Mouse (Mus musculus) stomach, postnatal 0 days (tissue): ENCODE measurements at regions not wholly inside any gene's neighbourhood (a gene's known extent, or its start where the extent isn't known, plus 50 kb on each side); places are given as distances from the start of the nearest gene placed in this dataset.

Experiments used
- ATAC-seq: fragments of 200-750 bp; cut with Nextera tagmentation; 2 replicates; pipeline ENCODE4 v1.8.0; 2017; ENCODE audit not compliant: low FRiP score, low TSS enrichment
- DNase-seq: peaks from one replicate; pipeline ENCODE4 v3.0.0-alpha.2; 2016; ENCODE audit warnings: low spot score
- H3K27ac ChIP-seq: fragments of 300-500 bp; sonication (generic); replicated peaks from 2 replicates; pipeline ENCODE4 v1.5.1; 2014; ENCODE audit warnings: mild to moderate bottlenecking, control low read depth
- H3K27me3 ChIP-seq: fragments of 300-500 bp; sonication (generic); 2 replicates; pipeline ENCODE4 v1.6.1; 2014; ENCODE audit warnings: low read length; ENCODE audit not compliant: control insufficient read depth, insufficient read depth
- H3K36me3 ChIP-seq: fragments of 300-500 bp; sonication (generic); 2 replicates; pipeline ENCODE4 v1.6.1; 2014; ENCODE audit warnings: low read length, mixed read lengths; ENCODE audit not compliant: control insufficient read depth, insufficient read depth
- H3K4me1 ChIP-seq: fragments of 300-500 bp; sonication (generic); replicated peaks from 2 replicates; pipeline ENCODE4 v1.6.1; 2014; ENCODE audit warnings: antibody characterized with exemption; ENCODE audit not compliant: control insufficient read depth, insufficient read depth
- H3K4me2 ChIP-seq: fragments of 300-500 bp; sonication (generic); replicated peaks from 2 replicates; pipeline ENCODE4 v1.6.1; 2014; ENCODE audit warnings: low read depth, mild to moderate bottlenecking, control low read depth, moderate library complexity
- H3K4me3 ChIP-seq: fragments of 300-500 bp; sonication (generic); 2 replicates; pipeline ENCODE4 v1.5.1; 2014; ENCODE audit warnings: low read depth, low read length, control low read depth
- H3K9ac ChIP-seq: fragments of 300-500 bp; sonication (generic); 2 replicates; pipeline ENCODE4 v1.6.1; 2014; ENCODE audit warnings: mild to moderate bottlenecking, low read length, control low read depth, mixed read lengths
- H3K9me3 ChIP-seq: fragments of 300-500 bp; sonication (generic); 2 replicates; pipeline ENCODE4 v1.6.1; 2016; ENCODE audit warnings: low read length; ENCODE audit not compliant: control insufficient read depth
- CTCF ChIP-seq: IDR thresholded peaks from 2 replicates; pipeline ENCODE4 v1.5.1; 2016; ENCODE audit warnings: antibody characterized with exemption, low read depth, mild to moderate bottlenecking, moderate library complexity
- EP300 ChIP-seq: optimal IDR thresholded peaks from 2 replicates; pipeline ENCODE3; 2016; ENCODE audit warnings: antibody characterized with exemption
- WGBS: fragments of 180-500 bp; shearing (Covaris S2); extraction: QIAGEN DNeasy Blood & Tissue Kit; methylation state at CpG from one replicate; pipeline ENCODE4 v1.1.7; 2014; 5-methylcytosine and 5-hydroxymethylcytosine counted together

DNA sequence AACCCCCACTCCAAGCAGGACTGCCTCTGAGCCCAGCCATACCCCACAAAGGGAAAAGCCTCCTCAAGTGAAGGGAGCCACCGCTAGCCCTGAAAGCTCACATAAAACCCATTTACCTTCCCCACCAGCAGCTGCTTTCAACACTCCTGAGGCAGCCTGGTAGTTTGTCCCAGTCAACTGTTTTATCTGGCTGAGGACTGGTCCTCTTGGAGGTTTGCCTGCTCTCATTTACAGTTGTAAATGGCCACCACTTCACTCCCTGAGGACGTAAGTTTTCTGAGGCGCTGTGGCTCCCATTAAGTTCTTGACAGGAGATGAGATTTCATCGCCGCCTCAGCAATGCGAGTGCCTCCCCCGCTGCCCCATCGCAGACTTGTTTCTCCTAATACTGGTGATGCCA is 425.2 kb downstream of the Plekhb2 start:
- ATAC-seq (no peak), DNase-seq (no peak)
- no peak overlapping the region for H3K9ac ChIP-seq
- no peak overlapping the region for H3K4me3 ChIP-seq
- no peak overlapping the region for H3K27ac ChIP-seq
- no peaks in the 10 kb centered on the region for H3K27me3 ChIP-seq
- no peaks in the 10 kb centered on the region for H3K9me3 ChIP-seq
- no peaks in the 10 kb centered on the region for H3K4me1 ChIP-seq
- no peak overlapping the region for H3K4me2 ChIP-seq
- H3K36me3 ChIP-seq, result no peaks in the 10 kb centered on the region
- TF ChIP-seq EP300, result no peak
- TF ChIP-seq CTCF, result no peak
- WGBS, result 91% methylated on average over 8 of the region's 8 CpGs
